Mouse (Mus musculus) cerebellum, adult 2 months (tissue): ENCODE data around the gene Slamf9. TPM values are rescaled to one million over a fixed set of nuclear protein-coding genes. Genes with fewer than 3 reads are reported as not detected.

Experiments used
- DNase-seq, 2 experiments: peaks; one replicate each; pipeline ENCODE4 v3.0.0; 2021
- H3K27ac ChIP-seq: fragments of 200-500 bp; 2 replicates; pipeline ENCODE4 v1.5.1; 2012; ENCODE audit warnings: low read length, control low read depth, inconsistent platforms; ENCODE audit not compliant: insufficient read depth
- H3K27me3 ChIP-seq: fragments of 200-500 bp; 2 replicates; pipeline ENCODE4 v1.6.1; 2012; ENCODE audit warnings: inconsistent platforms, mild to moderate bottlenecking, low read length, moderate library complexity; ENCODE audit not compliant: control insufficient read depth, insufficient read depth
- H3K4me1 ChIP-seq: fragments of 200-500 bp; 2 replicates; pipeline ENCODE4 v1.6.1; 2011; ENCODE audit warnings: low read length; ENCODE audit not compliant: control insufficient read depth, insufficient read depth
- H3K4me3 ChIP-seq: fragments of 200-500 bp; replicated peaks from 2 replicates; pipeline ENCODE3; 2011; ENCODE audit warnings: mild to moderate bottlenecking, low read depth, low read length, control low read depth; ENCODE audit not compliant: insufficient read depth
- CTCF ChIP-seq: fragments of 200-500 bp; IDR thresholded peaks from 2 replicates; pipeline ENCODE4 v1.5.1; 2011; ENCODE audit warnings: low read depth, mild to moderate bottlenecking, control low read depth, low read length, moderate library complexity, borderline replicate concordance; ENCODE audit not compliant: insufficient read depth
- POLR2A ChIP-seq: fragments of 200-500 bp; IDR thresholded peaks from 2 replicates; pipeline ENCODE4 v1.6.1; 2011; ENCODE audit warnings: low read length, control low read depth, borderline replicate concordance; ENCODE audit not compliant: insufficient read depth
- WGBS: fragments of 180-500 bp; shearing (Covaris S2); methylation state at CpG from one replicate; pipeline ENCODE4 v1.1.7; 2018; 5-methylcytosine and 5-hydroxymethylcytosine counted together
- polyA plus RNA-seq: library from polyadenylated mRNA; depleted of rRNA; stranded (reverse); fragments of >200 nt; gene quantifications from 2 replicates; pipeline ENCODE4 v1.2.3, GENCODE M21; 2012

Slamf9 gene
- polyA plus RNA-seq, 1 experiment = 0.87 TPM

DNA sequence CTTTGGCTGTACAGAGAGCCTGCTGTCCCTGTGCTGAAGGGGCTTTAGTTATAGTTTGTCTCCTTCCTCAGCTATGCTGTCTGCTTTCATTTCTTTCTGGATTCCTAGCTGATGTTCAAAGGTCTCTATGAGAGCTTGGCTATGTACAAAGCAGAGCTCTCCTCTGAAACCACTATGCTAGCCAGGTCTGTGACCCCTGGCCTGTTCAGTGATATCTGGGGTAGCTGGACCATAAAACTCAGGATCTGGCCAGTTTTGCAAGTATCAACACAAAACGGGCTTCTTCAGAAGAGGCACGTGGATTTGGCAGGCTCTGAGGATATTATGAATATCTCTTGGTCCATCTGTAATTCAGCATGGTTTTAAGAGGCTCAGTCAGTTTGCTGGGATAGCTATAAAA, 22.2 kb upstream of the Slamf9 start:
- H3K4me1 ChIP-seq = no peaks in the 10 kb centered on the region
- DNase-seq = no peak
- TF ChIP-seq CTCF = no peak
- TF ChIP-seq POLR2A = no peak
- 68% methylated on average over 2 of the region's 2 CpGs for WGBS
- no peaks in the 10 kb centered on the region for H3K27me3 ChIP-seq
- no peak overlapping the region for H3K4me3 ChIP-seq
- no peak overlapping the region for H3K27ac ChIP-seq

DNA sequence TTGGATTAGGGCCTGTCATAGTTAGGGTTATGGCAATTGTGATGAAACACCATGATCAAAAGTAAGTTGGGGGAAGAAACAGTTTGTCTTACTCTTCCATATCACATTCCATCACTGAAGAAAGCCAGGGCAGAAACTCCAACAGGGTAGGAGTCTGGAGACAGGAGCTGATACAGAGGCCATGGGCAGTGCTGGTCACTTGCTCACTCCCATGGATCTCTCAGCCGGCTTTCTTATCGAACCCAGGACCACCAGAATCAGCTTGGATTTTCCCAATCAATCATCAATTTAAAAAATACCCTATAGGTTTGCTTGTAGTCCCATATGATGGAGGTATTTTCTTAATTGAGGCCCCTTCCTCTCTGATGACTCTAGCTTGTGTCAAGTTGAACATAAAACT, 21.3 kb upstream of the Slamf9 start:
- Histone ChIP-seq H3K27ac (no peak overlapping the region), H3K27me3 (no peaks in the 10 kb centered on the region), H3K4me1 (no peaks in the 10 kb centered on the region), H3K4me3 (no peak overlapping the region)
- WGBS = 89% methylated on average over 2 of the region's 2 CpGs
- DNase-seq = no peak
- TF ChIP-seq POLR2A = no peak
- no peak for TF ChIP-seq CTCF

DNA sequence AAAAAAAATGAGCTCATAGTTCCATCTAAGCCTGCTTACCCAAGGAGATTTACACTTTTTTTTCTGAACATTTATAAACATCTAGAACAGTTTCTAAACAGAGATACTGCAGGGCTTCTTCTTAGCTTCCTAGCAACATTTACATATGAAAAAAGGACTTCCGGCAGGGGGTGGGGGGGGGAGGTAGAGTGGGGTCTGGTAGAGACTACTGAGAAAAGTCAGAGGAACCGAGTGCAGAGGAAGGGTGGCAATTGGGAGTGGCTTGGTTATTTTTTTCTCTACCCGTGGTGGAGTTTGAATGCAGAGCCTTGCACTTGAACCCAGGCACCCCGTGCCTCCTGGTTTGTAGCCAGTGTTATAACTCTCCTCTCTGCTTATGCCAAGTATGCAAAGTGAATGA, 19.7 kb upstream of the Slamf9 start:
- no peak for DNase-seq
- Histone ChIP-seq H3K27me3 (no peaks in the 10 kb centered on the region), H3K4me1 (no peaks in the 10 kb centered on the region), H3K27ac (no peak overlapping the region), H3K4me3 (no peak overlapping the region)
- no peak for TF ChIP-seq POLR2A
- no peak for TF ChIP-seq CTCF
- WGBS = 10% methylated on average over 4 of the region's 4 CpGs

DNA sequence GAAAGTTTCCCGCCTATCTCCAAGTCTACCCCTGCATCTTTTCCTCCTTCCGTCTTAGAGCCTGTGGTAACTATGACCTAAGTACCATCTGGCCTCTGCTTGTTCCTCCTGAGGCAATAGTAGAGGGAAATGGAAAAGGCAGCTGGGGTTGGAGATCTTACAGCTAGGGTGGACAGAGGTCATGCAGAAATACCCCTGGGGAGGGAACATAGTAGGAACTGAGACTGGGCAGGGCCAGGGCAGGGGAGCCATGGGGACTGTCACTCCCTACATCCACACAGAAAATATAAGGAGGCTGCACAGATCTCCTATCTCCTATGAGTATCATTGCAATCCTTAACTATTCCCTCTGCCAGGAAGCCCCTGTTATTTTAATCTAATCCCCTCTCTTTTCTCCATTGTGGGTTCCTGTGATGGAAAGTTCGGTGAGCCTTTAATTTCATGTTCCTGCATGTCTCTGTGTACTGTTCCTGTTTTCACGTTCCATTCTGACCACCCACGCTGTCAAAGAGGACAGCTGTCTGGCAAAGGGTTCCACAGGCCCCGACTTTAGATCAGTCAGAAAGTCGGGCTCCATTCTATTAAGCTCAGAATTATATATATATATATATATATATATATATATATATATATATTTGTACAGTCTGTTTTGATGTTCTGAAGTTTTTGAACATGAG, 19.0 kb upstream of the Slamf9 start:
- no peak for TF ChIP-seq POLR2A
- no peak for TF ChIP-seq CTCF
- H3K27me3 ChIP-seq = no peaks in the 10 kb centered on the region
- no peak overlapping the region for H3K27ac ChIP-seq
- 43% methylated on average over 7 of the region's 7 CpGs for WGBS
- DNase-seq = no peak
- no peaks in the 10 kb centered on the region for H3K4me1 ChIP-seq
- H3K4me3 ChIP-seq = no peak overlapping the region

DNA sequence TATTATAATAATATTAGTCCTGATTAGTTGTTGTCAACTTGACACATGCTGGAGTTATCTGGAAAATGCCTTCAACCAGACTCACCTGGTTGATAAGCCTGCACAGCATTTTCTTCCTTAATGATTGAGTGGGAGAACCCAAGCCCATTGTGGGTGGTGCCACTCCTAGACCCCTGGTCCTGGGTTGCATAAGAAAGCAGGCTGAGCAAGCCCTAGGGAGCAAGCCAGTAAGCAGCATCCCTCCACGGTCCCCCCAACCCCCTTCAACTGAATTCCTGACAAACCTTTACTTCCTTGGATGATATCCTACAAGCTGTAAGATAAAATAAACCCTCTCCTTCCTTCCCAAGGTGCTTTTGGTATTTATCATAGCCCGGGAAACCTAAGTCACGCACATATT, 18.0 kb upstream of the Slamf9 start:
- H3K27me3 ChIP-seq = no peaks in the 10 kb centered on the region
- no peak for DNase-seq
- H3K27ac ChIP-seq = no peak overlapping the region
- H3K4me3 ChIP-seq = no peak overlapping the region
- TF ChIP-seq POLR2A = no peak
- no peak for TF ChIP-seq CTCF
- H3K4me1 ChIP-seq = no peaks in the 10 kb centered on the region
- WGBS = 88% methylated on average over 3 of the region's 3 CpGs

DNA sequence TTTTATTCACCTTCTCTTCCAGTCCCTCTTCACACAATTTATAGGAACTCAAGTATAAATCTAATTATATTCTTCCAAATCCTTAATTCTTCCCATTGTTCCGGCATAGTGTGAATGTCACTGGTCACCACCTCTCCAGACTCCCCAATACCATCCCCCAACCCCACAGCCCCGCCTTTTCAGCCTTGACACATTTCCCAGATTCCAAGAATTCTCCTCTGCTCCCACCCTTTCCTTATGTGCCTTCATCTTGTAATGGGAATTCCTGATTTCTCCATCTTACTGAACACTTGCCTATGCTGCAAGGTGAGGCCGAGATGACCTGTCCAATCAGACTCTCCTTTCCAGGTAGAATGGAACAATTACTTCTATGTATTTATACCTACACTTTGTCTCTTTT, 17.1 kb upstream of the Slamf9 start:
- DNase-seq = no peak
- no peak overlapping the region for H3K27ac ChIP-seq
- no peaks in the 10 kb centered on the region for H3K4me1 ChIP-seq
- TF ChIP-seq POLR2A (no peak), CTCF (no peak)
- H3K4me3 ChIP-seq = no peak overlapping the region
- no peaks in the 10 kb centered on the region for H3K27me3 ChIP-seq
- 82% methylated on average over 3 of the region's 3 CpGs for WGBS

DNA sequence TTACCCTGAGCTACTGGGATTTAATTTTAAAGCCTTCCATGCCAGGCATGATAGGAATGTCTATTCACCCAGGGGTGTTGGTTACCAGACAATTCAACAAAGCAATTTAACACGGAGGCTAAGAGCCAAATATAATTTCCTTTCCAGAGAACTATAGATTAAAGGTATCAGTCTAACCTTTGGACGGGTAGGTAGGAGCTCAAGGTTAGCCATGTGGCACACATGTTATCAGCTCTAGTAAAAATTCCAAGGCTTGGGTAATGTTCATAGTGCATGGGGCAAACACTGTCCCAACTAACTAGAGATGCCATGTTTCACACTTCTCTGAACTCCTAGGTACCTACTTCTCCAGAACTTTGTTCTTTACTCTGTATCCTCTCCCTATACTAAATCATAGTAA, 13.6 kb upstream of the Slamf9 start:
- TF ChIP-seq CTCF (no peak), POLR2A (no peak)
- H3K27me3 ChIP-seq = no peaks in the 10 kb centered on the region; the same call in 1 of the 2 replicates
- 71% methylated on average over 2 of the region's 2 CpGs for WGBS
- no peak overlapping the region for H3K27ac ChIP-seq
- no peak overlapping the region for H3K4me3 ChIP-seq
- no peak for DNase-seq
- no peaks in the 10 kb centered on the region for H3K4me1 ChIP-seq

DNA sequence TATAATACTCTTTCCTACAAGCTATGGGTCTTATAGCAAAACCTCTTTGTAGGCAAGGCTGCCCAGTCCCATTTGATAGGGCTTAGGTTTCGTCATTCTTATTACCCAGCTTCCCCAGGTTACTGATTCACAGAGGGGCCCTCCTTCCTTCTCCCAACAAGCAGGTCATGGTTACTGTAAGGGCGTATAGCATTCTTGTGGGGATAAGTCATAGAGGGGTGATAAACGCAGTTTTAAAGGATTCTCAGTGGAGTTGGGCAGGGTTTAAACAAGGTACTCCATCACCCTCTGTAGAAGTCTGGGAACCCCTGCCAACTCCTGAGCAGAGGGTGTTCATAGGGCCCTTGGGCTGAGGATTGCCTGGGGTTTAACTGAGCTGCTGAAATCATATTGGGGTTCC, 12.6 kb upstream of the Slamf9 start:
- no peaks in the 10 kb centered on the region for H3K4me1 ChIP-seq
- no peak overlapping the region for H3K27ac ChIP-seq
- DNase-seq = no peak
- TF ChIP-seq CTCF (no peak), POLR2A (no peak)
- WGBS = 86% methylated on average over 3 of the region's 3 CpGs
- no peak overlapping the region for H3K4me3 ChIP-seq
- H3K27me3 ChIP-seq = no peaks in the 10 kb centered on the region; the same call in 1 of the 2 replicates
